Mouse (Mus musculus) kidney, adult 2 months (tissue): ENCODE measurements around the gene Igf2bp1.

Source experiments
- CTCF ChIP-seq: fragments of 200-500 bp; conservative IDR thresholded peaks from 2 replicates; pipeline ENCODE4 v1.5.1; 2011; ENCODE audit warnings: low read depth, mild to moderate bottlenecking, control low read depth, low read length, moderate library complexity, mixed read lengths; ENCODE audit not compliant: insufficient read depth, insufficient read length
- POLR2A ChIP-seq: fragments of 200-500 bp; IDR thresholded peaks from one replicate; pipeline ENCODE4 v1.6.1; 2011; ENCODE audit warnings: low read depth, low read length, control low read depth

- no peak for TF ChIP-seq POLR2A
- TF ChIP-seq CTCF = no peak
Observed at GRCm38 (mm10) chr11:96028130-96028529, 22.4 kb upstream of the Igf2bp1 start.
